Mouse (Mus musculus) brown adipose tissue, adult 24 weeks (tissue): ENCODE data around the gene Cadm1. TPM values are rescaled to one million over a fixed set of nuclear protein-coding genes. Genes with fewer than 3 reads are reported as not detected.

Experiments
- H3K27ac ChIP-seq: fragments of 200-500 bp; replicated peaks from 2 replicates; pipeline ENCODE4 v1.5.1; 2012; ENCODE audit warnings: low read depth, mild to moderate bottlenecking, low read length
- H3K4me1 ChIP-seq: fragments of 200-500 bp; 2 replicates; pipeline ENCODE4 v1.6.1; 2012; ENCODE audit warnings: low read length, mixed read lengths; ENCODE audit not compliant: control insufficient read depth, insufficient read depth, insufficient read length
- H3K4me3 ChIP-seq: fragments of 200-500 bp; 2 replicates; pipeline ENCODE4 v1.5.1; 2012; ENCODE audit warnings: low read depth, mild to moderate bottlenecking, low read length, moderate library complexity; ENCODE audit not compliant: insufficient read depth
- polyA plus RNA-seq: library from polyadenylated mRNA; stranded (reverse); fragments of >200 nt; gene quantifications from 2 replicates; pipeline ENCODE4 v1.2.4, GENCODE M21; 2012; ENCODE audit not compliant: missing spikeins, insufficient read depth, insufficient read length

The Cadm1 gene
- polyA plus RNA-seq, 1 experiment = 2.1 TPM

- Histone ChIP-seq H3K4me1 (no peaks in the 10 kb centered on the region), H3K27ac (no peak overlapping the region), H3K4me3 (no peak overlapping the region)
Observed at GRCm38 (mm10) chr9:47876557-47877206, 346.7 kb downstream of the Cadm1 start.

DNA sequence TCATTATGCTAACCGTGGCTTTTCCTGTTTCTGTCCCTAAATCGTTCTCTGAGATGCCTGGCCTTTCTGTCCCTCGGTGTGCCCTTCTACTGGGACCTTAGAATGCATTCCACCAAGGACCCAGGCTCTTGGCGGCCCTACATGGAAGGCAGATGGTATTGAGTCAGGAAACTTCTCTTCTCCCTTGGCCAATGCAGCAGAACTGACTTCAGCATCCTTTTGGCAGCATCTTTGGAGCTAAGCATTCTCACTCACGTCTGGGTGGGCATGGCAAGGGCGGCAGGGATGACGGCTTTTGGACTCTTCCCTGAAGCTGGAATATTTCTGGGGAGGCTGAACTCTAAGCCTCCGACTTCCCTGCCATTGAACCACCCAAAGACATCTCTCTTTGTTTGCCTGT lies 350.2 kb downstream of the Cadm1 start:
- no peak overlapping the region for H3K4me3 ChIP-seq

GRCm38 (mm10) chr9:47882372-47882771 lies 352.4 kb downstream of the Cadm1 start:
- H3K4me3 ChIP-seq = no peak overlapping the region
- no peak overlapping the region for H3K27ac ChIP-seq
- no peaks in the 10 kb centered on the region for H3K4me1 ChIP-seq

More for the DNA sequence above, 350.2 kb downstream of the Cadm1 start:
- H3K4me1 ChIP-seq = no peaks in the 10 kb centered on the region
- no peak overlapping the region for H3K27ac ChIP-seq

DNA sequence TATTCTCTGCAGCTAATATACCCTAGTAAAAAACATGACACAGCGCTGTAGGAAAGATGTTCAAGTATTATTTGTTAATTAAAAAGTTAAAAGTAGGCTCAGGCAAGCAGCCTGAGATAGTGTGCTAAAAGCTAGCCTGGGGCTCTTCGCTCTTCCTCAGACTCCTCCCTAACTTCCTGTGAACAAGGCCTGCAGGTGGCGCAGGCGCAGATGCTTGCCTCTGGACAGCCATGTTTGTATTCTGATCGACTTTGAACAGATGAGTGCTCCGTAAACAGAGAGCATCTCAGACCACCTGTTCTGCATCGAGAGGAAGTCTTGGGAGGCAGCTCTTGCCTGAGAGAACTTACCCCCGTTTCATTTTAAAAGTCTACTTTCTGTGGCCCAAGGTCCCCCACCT lies 361.7 kb downstream of the Cadm1 start:
- Histone ChIP-seq H3K4me1 (no peaks in the 10 kb centered on the region), H3K27ac (no peak overlapping the region), H3K4me3 (no peak overlapping the region)

DNA sequence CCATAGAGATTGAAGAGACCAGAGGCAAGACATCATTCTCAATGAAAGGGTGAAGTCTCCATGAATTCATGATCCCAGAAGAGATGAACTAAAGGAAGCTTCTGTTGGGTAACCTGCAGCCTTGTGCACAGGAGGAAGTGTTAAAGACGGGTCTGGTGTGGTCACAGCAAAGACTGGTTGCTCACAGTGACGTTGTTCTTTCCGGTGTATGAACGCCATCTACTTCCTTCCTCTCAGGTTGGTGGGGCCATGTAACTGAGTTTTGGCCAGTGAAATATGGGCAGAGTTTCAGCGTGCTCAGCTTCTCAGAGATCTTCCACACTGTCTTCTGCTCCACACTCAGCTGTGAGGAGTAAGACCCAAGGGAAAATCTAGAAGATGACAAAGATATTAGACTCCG lies 363.0 kb downstream of the Cadm1 start:
- Histone ChIP-seq H3K4me3 (no peak overlapping the region), H3K27ac (no peak overlapping the region), H3K4me1 (no peaks in the 10 kb centered on the region)

DNA sequence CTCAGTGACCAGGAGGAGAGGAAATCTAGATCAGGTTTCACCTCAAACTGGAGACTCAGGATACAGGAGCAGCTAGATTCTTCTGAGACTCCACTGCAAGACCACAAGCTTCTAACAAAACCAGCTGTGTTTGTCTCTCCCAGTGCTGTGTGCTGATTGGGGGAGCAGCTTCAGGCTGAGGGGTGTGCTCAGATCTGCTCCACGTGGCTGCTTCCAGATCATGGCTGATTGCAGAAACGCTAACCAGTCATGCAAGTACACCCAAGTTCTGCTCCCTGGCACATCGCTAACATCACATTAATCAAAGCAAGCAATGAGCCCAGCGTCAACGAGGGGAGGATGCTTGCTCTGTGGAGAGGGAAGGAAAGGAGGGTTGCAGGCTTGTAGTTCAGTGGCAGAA lies 364.1 kb downstream of the Cadm1 start:
- no peak overlapping the region for H3K27ac ChIP-seq

GRCm38 (mm10) chr9:47894661-47895060 lies 364.7 kb downstream of the Cadm1 start:
- Histone ChIP-seq H3K4me1 (no peaks in the 10 kb centered on the region), H3K4me3 (no peak overlapping the region), H3K27ac (no peak overlapping the region)

More for the DNA sequence above, 364.1 kb downstream of the Cadm1 start:
- H3K4me3 ChIP-seq = no peak overlapping the region
- no peaks in the 10 kb centered on the region for H3K4me1 ChIP-seq

GRCm38 (mm10) chr9:47895121-47895520 lies 365.1 kb downstream of the Cadm1 start:
- no peak overlapping the region for H3K4me3 ChIP-seq
- H3K4me1 ChIP-seq = no peaks in the 10 kb centered on the region
- no peak overlapping the region for H3K27ac ChIP-seq

- Histone ChIP-seq H3K27ac (no peak overlapping the region), H3K4me1 (no peaks in the 10 kb centered on the region), H3K4me3 (no peak overlapping the region)
Observed at GRCm38 (mm10) chr9:47900734-47901133, 370.8 kb downstream of the Cadm1 start.

DNA sequence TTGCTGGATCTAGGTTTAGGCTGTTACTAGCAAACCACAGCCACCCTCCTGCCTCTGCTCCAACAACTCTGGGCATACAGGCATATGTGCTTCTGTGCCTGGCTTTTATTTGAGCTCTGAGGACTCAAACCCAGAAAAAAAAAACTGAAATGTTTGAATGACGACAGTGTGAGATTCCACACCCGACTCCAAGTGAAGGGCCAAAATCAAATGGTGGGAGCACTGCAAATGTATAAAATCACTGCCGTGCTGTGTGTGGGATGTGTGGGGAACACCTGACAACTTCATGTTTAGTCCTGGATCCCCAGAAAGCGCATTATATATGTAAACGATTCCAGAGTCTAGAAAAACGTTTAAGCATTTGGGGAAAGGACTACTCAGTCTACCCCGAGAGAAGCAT lies 373.7 kb downstream of the Cadm1 start:
- no peak overlapping the region for H3K4me3 ChIP-seq
- H3K4me1 ChIP-seq = no peaks in the 10 kb centered on the region
- H3K27ac ChIP-seq = no peak overlapping the region

DNA sequence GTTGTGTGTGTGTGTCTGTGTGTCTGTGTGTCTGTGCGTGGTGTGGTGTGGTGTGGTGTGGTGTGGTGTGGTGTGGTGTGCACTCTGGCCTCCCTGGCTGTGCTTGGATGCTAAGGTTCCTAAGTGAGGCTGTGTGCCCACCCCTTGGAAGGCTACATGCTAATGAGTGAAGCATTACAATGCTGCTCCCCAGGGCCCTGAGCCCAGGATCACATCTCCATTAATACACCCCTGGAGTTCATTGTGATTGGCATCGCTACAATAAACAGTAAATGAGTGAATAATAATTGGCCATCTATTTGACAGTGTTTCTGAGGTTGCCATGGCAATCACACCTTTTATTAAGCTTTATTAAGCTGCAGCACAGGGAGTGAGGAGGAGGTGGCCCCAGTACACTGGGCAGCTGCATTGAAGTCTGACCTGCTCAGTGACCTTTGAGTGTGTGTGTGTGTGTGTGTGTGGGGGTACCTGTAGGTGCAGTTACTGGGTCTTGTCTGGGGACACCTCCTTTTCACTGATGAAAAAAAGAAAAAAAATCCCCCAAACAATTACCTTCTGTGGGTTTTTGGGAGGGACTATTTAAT lies 374.5 kb downstream of the Cadm1 start:
- Histone ChIP-seq H3K4me3 (no peak overlapping the region), H3K4me1 (no peaks in the 10 kb centered on the region), H3K27ac (no peak overlapping the region)

DNA sequence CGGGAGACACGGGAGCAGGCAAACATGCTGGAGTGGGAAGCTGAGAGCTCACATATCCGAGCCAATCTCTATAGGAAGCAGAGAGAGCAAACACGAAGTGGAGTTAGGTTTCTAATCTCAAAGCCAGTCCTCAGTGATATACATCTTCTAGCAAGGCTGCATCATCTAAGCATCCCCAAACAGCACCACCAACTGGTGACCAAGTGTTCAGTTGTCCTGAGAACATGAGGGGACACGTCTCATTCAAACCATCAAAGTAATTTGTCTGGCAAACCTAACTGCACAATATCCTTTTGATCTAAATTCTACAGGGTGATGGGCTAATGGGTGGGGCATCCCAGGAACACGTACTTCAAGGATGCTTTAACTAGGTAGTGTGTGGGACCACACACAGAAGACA lies 376.5 kb downstream of the Cadm1 start:
- H3K27ac ChIP-seq = no peak overlapping the region
- H3K4me3 ChIP-seq = no peak overlapping the region
- H3K4me1 ChIP-seq = no peaks in the 10 kb centered on the region
